In the genomic region with DNA sequence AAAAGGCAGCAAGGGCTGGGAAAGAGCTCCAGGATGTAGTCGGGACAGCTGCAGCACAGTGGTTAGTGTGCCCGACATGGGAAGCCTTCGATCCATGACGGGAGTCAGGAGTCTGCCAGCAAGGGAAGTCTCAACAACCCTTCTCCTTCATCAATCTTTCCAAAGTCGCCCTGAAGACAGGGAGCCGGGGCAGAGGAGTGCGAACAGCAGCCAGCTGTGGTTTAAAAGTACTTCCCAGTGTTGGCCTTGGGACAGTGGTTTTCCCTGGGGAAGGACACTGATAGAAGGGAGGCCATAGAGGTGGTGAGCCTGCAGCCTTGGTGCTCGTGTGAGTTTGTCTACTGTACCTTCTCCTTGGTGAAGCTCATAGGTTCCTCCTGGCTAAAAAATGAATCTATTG, we compare ENCODE assay signal across 37 mouse cellular contexts. TPM values are rescaled to one million over a fixed set of nuclear protein-coding genes. Genes with fewer than 3 reads are reported as not detected.
DNase-seq lines count a peak whose midpoint lies in the region; ATAC-seq and TF ChIP-seq lines count a peak whose summit lies in the region.
"Had no signal": no experiment of that assay in that cellular context is flagged by ENCODE, and none has a peak within 500 bp of the region (broad histone marks: within the 10 kb centered on the region; RNA-seq: fewer than 3 reads in every experiment).

No protein-coding gene starts in this region.

- TF ChIP-seq CTCF in liver, embryonic 14.5 days (IDR thresholded peaks at IDR 0.05; ENCODE audit: low read depth) = no peak
- no peak for TF ChIP-seq CTCF in stomach, postnatal 0 days (IDR thresholded peaks at IDR 0.05; ENCODE audit: low read depth)

- peak overlapping the region; percentile 29; the same call in 1 of the 2 replicates for H3K27ac ChIP-seq in heart, embryonic 10.5 days
- H3K27ac ChIP-seq in heart, embryonic 11.5 days (ENCODE audit: low read depth, low read length) = no peak overlapping the region
- H3K27ac ChIP-seq in liver, embryonic 11.5 days (ENCODE audit: low read depth, low read length) = no peak overlapping the region
- H3K27ac ChIP-seq in liver, embryonic 14.5 days = peak overlapping the region; percentile 9; the same call in 1 of the 2 replicates
- no peak overlapping the region for H3K27ac ChIP-seq in stomach, postnatal 0 days (replicated peaks)
- H3K27ac ChIP-seq: embryonic facial prominence, embryonic 12.5 days; hindbrain, embryonic 10.5 days; hindbrain, embryonic 15.5 days; kidney, embryonic 15.5 days; limb, embryonic 10.5 days; limb, embryonic 15.5 days; midbrain, embryonic 13.5 days; neural tube, embryonic 13.5 days had no signal

- peak; percentile 14 for DNase-seq in adrenal gland, adult 2 months
- no peak for DNase-seq in adrenal gland, adult 18-20 months (ENCODE audit: low spot score in 2 of 2)
- DNase-seq in heart, embryonic 10.5 days (ENCODE audit: low spot score) = no peak
- no peak for DNase-seq in liver, embryonic 11.5 days (ENCODE audit: low spot score)
- no peak for DNase-seq in liver
- DNase-seq in liver, embryonic 14.5 days (ENCODE audit: low read depth in 3 of 3, low spot score in 3 of 3) = no peak
- no peak for DNase-seq in stomach, postnatal 0 days (ENCODE audit: low spot score)
- DNase-seq: cerebellum, adult 9-10 months; embryo, embryonic 11 days; gastrocnemius, postnatal 14 days; kidney, adult 18-20 months; lung, postnatal 36 days; right cerebral cortex, postnatal 4 days; thymus, adult 2 months; thymus, postnatal 36 days had no signal

- no peak overlapping the region for H3K9ac ChIP-seq in heart, embryonic 11.5 days (ENCODE audit: low read depth, low read length)
- no peak overlapping the region for H3K9ac ChIP-seq in liver, embryonic 11.5 days (ENCODE audit: low read depth, low read length)
- no peak overlapping the region for H3K9ac ChIP-seq in liver, embryonic 14.5 days (replicated peaks)
- H3K9ac ChIP-seq in stomach, postnatal 0 days (ENCODE audit: low read length) = no peak overlapping the region
- H3K9ac ChIP-seq: embryonic facial prominence, embryonic 12.5 days; hindbrain, embryonic 15.5 days; kidney, embryonic 15.5 days; limb, embryonic 15.5 days; midbrain, embryonic 13.5 days; neural tube, embryonic 13.5 days had no signal

- no peak for ATAC-seq in heart, embryonic 11.5 days (replicated peaks; ENCODE audit: insufficient number of reproducible peaks, low FRiP score, low TSS enrichment)
- no peak for ATAC-seq in liver, embryonic 11.5 days (replicated peaks; ENCODE audit: low FRiP score)
- no peak for ATAC-seq in liver, embryonic 14.5 days (ENCODE audit: insufficient read depth)
- no peak for ATAC-seq in stomach, postnatal 0 days (ENCODE audit: low FRiP score, low TSS enrichment)
- ATAC-seq: activated CD4-positive, CD25-positive, alpha-beta regulatory T cell, adult 4 months; forebrain, embryonic 14.5 days; inflammation-experienced regulatory T-cells, adult 6 months; midbrain, embryonic 13.5 days had no signal

- TF ChIP-seq EP300 in liver, embryonic 14.5 days (IDR thresholded peaks at IDR 0.05; ENCODE audit: low read depth) = no peak
- TF ChIP-seq EP300 in stomach, postnatal 0 days (optimal IDR thresholded peaks at IDR 0.05) = no peak

- WGBS in heart, embryonic 10.5 days = 62% methylated on average over 8 of the region's 8 CpGs
- 59% methylated on average over 8 of the region's 8 CpGs for WGBS in heart, embryonic 11.5 days (ENCODE audit: insufficient replicate concordance)
- 75% methylated on average over 8 of the region's 8 CpGs for whole genome bisulfite sequencing in liver, embryonic 11.5 days
- WGBS in liver, embryonic 14.5 days (ENCODE audit: insufficient replicate concordance) = 78% methylated on average over 8 of the region's 8 CpGs
- 57% methylated on average over 8 of the region's 8 CpGs for WGBS in stomach, postnatal 0 days

- no peaks in the 10 kb centered on the region for H3K9me3 ChIP-seq in heart, embryonic 10.5 days
- H3K9me3 ChIP-seq in heart, embryonic 11.5 days (replicated peaks; ENCODE audit: control insufficient read depth, low read length) = no peaks in the 10 kb centered on the region
- no peaks in the 10 kb centered on the region for H3K9me3 ChIP-seq in liver, embryonic 11.5 days (ENCODE audit: control insufficient read depth, low read length)
- no peaks in the 10 kb centered on the region for H3K9me3 ChIP-seq in liver, embryonic 14.5 days (ENCODE audit: control insufficient read depth, low read length)
- no peaks in the 10 kb centered on the region for H3K9me3 ChIP-seq in stomach, postnatal 0 days (ENCODE audit: control insufficient read depth, low read length)
- H3K9me3 ChIP-seq: embryonic facial prominence, embryonic 12.5 days; hindbrain, embryonic 10.5 days; hindbrain, embryonic 15.5 days; kidney, embryonic 15.5 days; limb, embryonic 10.5 days; limb, embryonic 15.5 days; midbrain, embryonic 13.5 days; neural tube, embryonic 13.5 days had no signal

- peaks cover 17% of the 10 kb centered on the region for H3K4me1 ChIP-seq in heart, embryonic 10.5 days
- H3K4me1 ChIP-seq in heart, embryonic 11.5 days (ENCODE audit: control insufficient read depth, insufficient read depth, low read length) = peaks cover 6% of the 10 kb centered on the region; the same call in 1 of the 2 replicates
- peaks cover 30% of the 10 kb centered on the region for H3K4me1 ChIP-seq in liver, embryonic 11.5 days (replicated peaks; ENCODE audit: control insufficient read depth, insufficient read depth, low read length)
- H3K4me1 ChIP-seq in liver, embryonic 14.5 days (replicated peaks; ENCODE audit: control insufficient read depth in 2 of 2, insufficient read depth in 2 of 2, low read length in 1 of 2) = peaks cover 34 to 51% of the 10 kb centered on the region in 2 experiments
- H3K4me1 ChIP-seq in stomach, postnatal 0 days (replicated peaks; ENCODE audit: control insufficient read depth, insufficient read depth) = no peaks in the 10 kb centered on the region

- H3K36me3 ChIP-seq in heart, embryonic 10.5 days = peaks cover 15% of the 10 kb centered on the region
- H3K36me3 ChIP-seq in heart, embryonic 11.5 days (ENCODE audit: control insufficient read depth, insufficient read depth, low read length) = no peaks in the 10 kb centered on the region
- peaks cover 21% of the 10 kb centered on the region for H3K36me3 ChIP-seq in liver, embryonic 11.5 days (ENCODE audit: control insufficient read depth, insufficient read depth, low read length)
- H3K36me3 ChIP-seq in liver, embryonic 14.5 days (replicated peaks; ENCODE audit: control insufficient read depth, insufficient read depth, low read depth) = peaks cover 46% of the 10 kb centered on the region
- no peaks in the 10 kb centered on the region for H3K36me3 ChIP-seq in stomach, postnatal 0 days (ENCODE audit: control insufficient read depth, insufficient read depth, low read length)
- H3K36me3 ChIP-seq: embryonic facial prominence, embryonic 12.5 days; hindbrain, embryonic 15.5 days; limb, embryonic 15.5 days; midbrain, embryonic 13.5 days had no signal

- H3K4me3 ChIP-seq in heart, embryonic 10.5 days = no peak overlapping the region
- no peak overlapping the region for H3K4me3 ChIP-seq in heart, embryonic 11.5 days (ENCODE audit: low read depth, low read length)
- H3K4me3 ChIP-seq in liver, embryonic 11.5 days (ENCODE audit: low read depth, low read length) = no peak overlapping the region
- H3K4me3 ChIP-seq in liver, embryonic 14.5 days (ENCODE audit: insufficient read depth in 1 of 2, low read depth in 2 of 2, low read length in 2 of 2) = no peak overlapping the region
- no peak overlapping the region for H3K4me3 ChIP-seq in stomach, postnatal 0 days (ENCODE audit: low read depth, low read length)
- H3K4me3 ChIP-seq: embryonic facial prominence, embryonic 12.5 days; hindbrain, embryonic 10.5 days; hindbrain, embryonic 15.5 days; kidney, embryonic 15.5 days; limb, embryonic 10.5 days; limb, embryonic 15.5 days; midbrain, embryonic 13.5 days; neural tube, embryonic 13.5 days had no signal

- H3K27me3 ChIP-seq in heart, embryonic 10.5 days (ENCODE audit: insufficient read depth, poor library complexity, severe bottlenecking) = no peaks in the 10 kb centered on the region
- no peaks in the 10 kb centered on the region for H3K27me3 ChIP-seq in heart, embryonic 11.5 days (ENCODE audit: control insufficient read depth, insufficient read depth, low read length)
- no peaks in the 10 kb centered on the region for H3K27me3 ChIP-seq in liver, embryonic 11.5 days (replicated peaks; ENCODE audit: control insufficient read depth, insufficient read depth, low read length)
- H3K27me3 ChIP-seq in liver, embryonic 14.5 days (ENCODE audit: control insufficient read depth, insufficient read depth, low read length) = no peaks in the 10 kb centered on the region
- no peaks in the 10 kb centered on the region for H3K27me3 ChIP-seq in stomach, postnatal 0 days (ENCODE audit: control insufficient read depth, insufficient read depth, low read length)
- H3K27me3 ChIP-seq: CH12.LX; kidney, embryonic 15.5 days had no signal

- H3K4me2 ChIP-seq in heart, embryonic 11.5 days = no peak overlapping the region
- H3K4me2 ChIP-seq in liver, embryonic 11.5 days = peak overlapping the region; percentile 15; the same call in 1 of the 2 replicates
- H3K4me2 ChIP-seq in liver, embryonic 14.5 days (ENCODE audit: low read depth) = no peak overlapping the region
- no peak overlapping the region for H3K4me2 ChIP-seq in stomach, postnatal 0 days (replicated peaks; ENCODE audit: low read depth)
- H3K4me2 ChIP-seq: embryonic facial prominence, embryonic 12.5 days; hindbrain, embryonic 15.5 days; kidney, embryonic 15.5 days; limb, embryonic 15.5 days; midbrain, embryonic 13.5 days; neural tube, embryonic 13.5 days had no signal

RNA-seq across cellular contexts. Expression of a gene that starts 6.2 kb away (rescaled TPM):
- total RNA-seq in adrenal gland, adult 2 months (2021) = 1 to 10 TPM; 5.4 TPM
- polyA plus RNA-seq in adrenal gland, adult 2 months (2012; rRNA removed) = 4.5 and 4.8 TPM in 2 replicates
- 1 to 10 TPM; 5.6 to 6.3 TPM for total RNA-seq in adrenal gland, adult 18-20 months (2021)
- polyA plus RNA-seq in heart, embryonic 10.5 days (2016; fragmentation: Nextera tagmentation; extraction: Ambion mirVana) = 3.3 and 4.6 TPM in 2 replicates
- 4.2 and 5.1 TPM in 2 replicates for polyA plus RNA-seq in heart, embryonic 11.5 days (2014; fragmentation: Nextera tagmentation; extraction: Ambion mirVana)
- 5.8 and 6.2 TPM in 2 replicates for polyA plus RNA-seq in liver, embryonic 11.5 days (2014; fragmentation: Nextera tagmentation; extraction: Ambion mirVana)
- 2.1 and 2.3 TPM in 2 replicates for polyA plus RNA-seq in liver, embryonic 14.5 days (2012; rRNA removed)
- 3.4 and 3.8 TPM in 2 replicates for polyA plus RNA-seq in liver, embryonic 14.5 days (2014; fragmentation: Nextera tagmentation; extraction: Ambion mirVana)
- polyA plus RNA-seq in stomach, postnatal 0 days (2015; fragmentation: Nextera tagmentation; extraction: Ambion mirVana) = 3.2 and 3.5 TPM in 2 replicates

RNA-seq across cellular contexts. Expression of a gene that starts 6.4 kb away (rescaled TPM):
- total RNA-seq in adrenal gland, adult 2 months (2021) = under 1 TPM; 0.66 to 0.78 TPM
- polyA plus RNA-seq in adrenal gland, adult 2 months (2012; rRNA removed) = 0.33 and 0.45 TPM in 2 replicates
- under 1 TPM; 0.63 to 0.90 TPM for total RNA-seq in adrenal gland, adult 18-20 months (2021)
- polyA plus RNA-seq in heart, embryonic 10.5 days (2016; fragmentation: Nextera tagmentation; extraction: Ambion mirVana) = 12.7 and 16.5 TPM in 2 replicates
- 10.2 and 12.7 TPM in 2 replicates for polyA plus RNA-seq in heart, embryonic 11.5 days (2014; fragmentation: Nextera tagmentation; extraction: Ambion mirVana)
- 52.2 and 58.7 TPM in 2 replicates for polyA plus RNA-seq in liver, embryonic 11.5 days (2014; fragmentation: Nextera tagmentation; extraction: Ambion mirVana)
- 5.8 and 8.0 TPM in 2 replicates for polyA plus RNA-seq in liver, embryonic 14.5 days (2012; rRNA removed)
- 39.0 and 39.5 TPM in 2 replicates for polyA plus RNA-seq in liver, embryonic 14.5 days (2014; fragmentation: Nextera tagmentation; extraction: Ambion mirVana)
- polyA plus RNA-seq in stomach, postnatal 0 days (2015; fragmentation: Nextera tagmentation; extraction: Ambion mirVana) = 10.4 and 11.9 TPM in 2 replicates

RNA-seq across cellular contexts. Expression of a gene that starts 41.2 kb away (rescaled TPM):
- total RNA-seq in adrenal gland, adult 2 months (2021) = 10 to 100 TPM; 41.8 to 43.2 TPM
- 13.1 and 17.4 TPM in 2 replicates for polyA plus RNA-seq in adrenal gland, adult 2 months (2012; rRNA removed)
- 10 to 100 TPM; 39.7 to 40.8 TPM for total RNA-seq in adrenal gland, adult 18-20 months (2021)
- 35.4 and 37.1 TPM in 2 replicates for polyA plus RNA-seq in heart, embryonic 10.5 days (2016; fragmentation: Nextera tagmentation; extraction: Ambion mirVana)
- 37.6 and 38.8 TPM in 2 replicates for polyA plus RNA-seq in heart, embryonic 11.5 days (2014; fragmentation: Nextera tagmentation; extraction: Ambion mirVana)
- 33.7 and 35.5 TPM in 2 replicates for polyA plus RNA-seq in liver, embryonic 11.5 days (2014; fragmentation: Nextera tagmentation; extraction: Ambion mirVana)
- 10.0 and 13.1 TPM in 2 replicates for polyA plus RNA-seq in liver, embryonic 14.5 days (2012; rRNA removed)
- 12.2 and 12.6 TPM in 2 replicates for polyA plus RNA-seq in liver, embryonic 14.5 days (2014; fragmentation: Nextera tagmentation; extraction: Ambion mirVana)
- polyA plus RNA-seq in stomach, postnatal 0 days (2015; fragmentation: Nextera tagmentation; extraction: Ambion mirVana) = 21.5 and 22.1 TPM in 2 replicates

RNA-seq across cellular contexts. Expression of a gene that starts 53.3 kb away (rescaled TPM):
- total RNA-seq in adrenal gland, adult 2 months (2021) = not detected
- polyA plus RNA-seq in adrenal gland, adult 2 months (2012; rRNA removed) = not detected in 2 replicates
- not detected for total RNA-seq in adrenal gland, adult 18-20 months (2021)
- polyA plus RNA-seq in heart, embryonic 10.5 days (2016; fragmentation: Nextera tagmentation; extraction: Ambion mirVana) = not detected in 2 replicates
- polyA plus RNA-seq in heart, embryonic 11.5 days (2014; fragmentation: Nextera tagmentation; extraction: Ambion mirVana) = 0.11 TPM in 1 of 2 replicates, not detected in the other
- polyA plus RNA-seq in liver, embryonic 11.5 days (2014; fragmentation: Nextera tagmentation; extraction: Ambion mirVana) = not detected in 2 replicates
- not detected in 2 replicates for polyA plus RNA-seq in liver, embryonic 14.5 days (2012; rRNA removed)
- polyA plus RNA-seq in liver, embryonic 14.5 days (2014; fragmentation: Nextera tagmentation; extraction: Ambion mirVana) = not detected in 2 replicates
- polyA plus RNA-seq in stomach, postnatal 0 days (2015; fragmentation: Nextera tagmentation; extraction: Ambion mirVana) = not detected in 2 replicates
- total RNA-seq: ES-E14; gastrocnemius, postnatal 14 days; granulocyte monocyte progenitor cell, adult 5-6 weeks; left cerebral cortex, postnatal 10 days; megakaryocyte, adult 5-6 weeks had no signal
- polyA plus RNA-seq: C2C12; embryonic facial prominence, embryonic 12.5 days; forebrain, embryonic 14.5 days; heart, embryonic 16.5 days; hindbrain, embryonic 10.5 days; hindbrain, embryonic 15.5 days; kidney, embryonic 15.5 days; large intestine, adult 2 months; limb, embryonic 10.5 days; limb, embryonic 15.5 days; lung, embryonic 16.5 days; midbrain, embryonic 13.5 days; neural tube, embryonic 13.5 days; spleen, adult 2 months; thymus, adult 2 months had no signal

Comparison
In these comparisons a context has a peak if more than half of its experiments do, and no peak if none do; other contexts are left out.
1. H3K27ac ChIP-seq: peak in heart, embryonic 10.5 days (single experiment) and liver, embryonic 14.5 days (single experiment); none in heart, embryonic 11.5 days (single experiment), liver, embryonic 11.5 days (single experiment) and stomach, postnatal 0 days (single experiment).